Mouse (Mus musculus): ENCODE results near the gene Plscr1.
A peak's percentile ranks its signal among the peaks of the same experiment; 100 is the strongest.

- TF ChIP-seq RCOR1 (IDR thresholded peaks at IDR 0.05; ENCODE audit: low read depth, low read length) (no peak), JUND (IDR thresholded peaks at IDR 0.05; ENCODE audit: low read depth, low read length) (no peak), USF1 (IDR thresholded peaks at IDR 0.05; ENCODE audit: low read depth, low read length) (peak; percentile 62; the same call in 1 of the 2 replicates), CTCF (IDR thresholded peaks at IDR 0.05 in 2 of 3, conservative IDR thresholded peaks at IDR 0.05 in 1 of 3; ENCODE audit: control insufficient read depth in 1 of 3, insufficient read depth in 1 of 3, low read depth in 2 of 3, low read length in 3 of 3, poor library complexity in 1 of 3, severe bottlenecking in 1 of 3) (no peak), TBP (IDR thresholded peaks at IDR 0.05; ENCODE audit: low read depth, low read length) (0 out of 2 replicates have a peak, but pooled peaks have one; percentile 32), GATA1 (IDR thresholded peaks at IDR 0.05; ENCODE audit: low read depth, low read length) (no peak), CHD1 (IDR thresholded peaks at IDR 0.05; ENCODE audit: low read depth, low read length) (no peak), POLR2A (IDR thresholded peaks at IDR 0.05; ENCODE audit: control insufficient read depth in 1 of 2, insufficient read depth in 1 of 2, low read depth in 1 of 2, low read length in 2 of 2, poor library complexity in 1 of 2) (peak in 1 of 2 experiments; percentile 55; a peak in 1 of 4 replicates), EP300 (IDR thresholded peaks at IDR 0.05; ENCODE audit: low read depth in 1 of 2, low read length in 2 of 2) (0 out of 4 replicates have a peak, but pooled peaks of 1 of the 2 experiments have one; percentile 2)
These were observed 630 bp downstream of the Plscr1 start for GRCm38 (mm10) chr9:92249987-92250772.

Data from MEL (cell line).